Mouse (Mus musculus): ENCODE measurements around the gene Sugp1.
"Not testable (repeated sequence)": the region's sequence is repeated elsewhere in the genome, so short reads cannot be mapped to it uniquely, and the experiment has no call there.

Gene Sugp1

DNA sequence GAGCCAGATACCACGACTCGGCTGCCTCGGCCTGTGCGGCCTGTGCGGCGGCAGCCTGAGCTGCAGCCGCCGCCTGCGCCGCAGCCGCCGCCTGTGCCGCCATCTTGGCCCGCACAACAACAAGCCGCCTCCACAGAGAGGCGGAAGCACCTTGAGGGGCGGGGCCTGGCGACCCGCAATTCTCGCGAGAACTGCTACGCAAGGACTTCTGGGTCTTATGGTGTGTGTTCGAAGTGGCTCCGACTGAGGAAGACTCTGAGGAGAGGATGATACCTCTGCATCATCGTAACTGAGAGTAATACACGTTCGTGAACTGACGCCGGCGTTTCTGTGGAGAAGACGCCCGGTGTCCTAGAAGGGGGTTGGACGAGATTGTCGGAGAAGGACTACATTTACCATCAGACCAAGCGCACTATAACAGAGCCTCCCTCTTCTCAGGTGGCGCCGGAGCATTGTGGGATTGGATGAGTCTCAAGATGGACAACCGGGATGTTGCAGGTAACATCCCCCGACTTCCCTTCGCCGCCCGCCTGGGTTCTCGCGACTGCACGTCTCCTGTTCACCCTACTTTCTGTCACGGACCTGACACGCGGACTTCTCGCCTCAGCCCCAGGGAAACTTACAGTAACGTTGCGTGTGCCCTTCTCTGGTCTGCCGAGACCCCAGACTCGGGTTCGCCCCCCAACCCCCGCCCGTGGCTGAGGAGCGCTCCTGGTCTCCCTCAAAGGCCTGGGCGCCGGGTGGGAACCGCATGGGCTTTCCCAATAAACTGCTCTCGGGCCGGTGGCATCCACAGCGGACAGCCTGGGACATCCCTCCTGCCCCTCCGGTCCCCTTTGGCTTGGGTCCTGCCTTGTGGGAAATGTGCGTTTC lies at the start of gene Sugp1, which contains the start of gene Mau2:
TSS of gene Sugp1 (plus strand) at position 231 of the 873 bp plus-strand sequence.
TSS of gene Mau2 (minus strand) at position 152 of the 873 bp plus-strand sequence.
- peak; percentile 96 for DNase-seq

DNA sequence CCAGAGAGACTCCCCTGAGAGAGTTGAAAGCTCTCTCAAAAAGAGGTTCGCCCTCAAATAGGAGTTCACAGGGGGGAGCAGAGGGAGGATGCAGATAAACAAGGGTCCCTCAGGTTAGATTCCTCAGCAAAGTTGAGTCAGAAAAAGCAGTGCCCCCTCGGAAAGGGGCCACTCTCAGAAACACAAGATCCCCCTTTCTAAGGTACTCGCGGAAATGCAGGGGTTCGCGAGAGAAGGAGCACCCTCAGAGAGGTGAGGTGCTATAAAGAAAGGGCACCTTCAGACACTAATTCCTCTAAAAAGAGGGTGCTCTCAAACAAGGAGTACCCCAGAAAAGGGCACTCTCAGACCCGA lies 47.2 kb upstream of the Sugp1 start:
- peak; percentile 28 for DNase-seq

DNA sequence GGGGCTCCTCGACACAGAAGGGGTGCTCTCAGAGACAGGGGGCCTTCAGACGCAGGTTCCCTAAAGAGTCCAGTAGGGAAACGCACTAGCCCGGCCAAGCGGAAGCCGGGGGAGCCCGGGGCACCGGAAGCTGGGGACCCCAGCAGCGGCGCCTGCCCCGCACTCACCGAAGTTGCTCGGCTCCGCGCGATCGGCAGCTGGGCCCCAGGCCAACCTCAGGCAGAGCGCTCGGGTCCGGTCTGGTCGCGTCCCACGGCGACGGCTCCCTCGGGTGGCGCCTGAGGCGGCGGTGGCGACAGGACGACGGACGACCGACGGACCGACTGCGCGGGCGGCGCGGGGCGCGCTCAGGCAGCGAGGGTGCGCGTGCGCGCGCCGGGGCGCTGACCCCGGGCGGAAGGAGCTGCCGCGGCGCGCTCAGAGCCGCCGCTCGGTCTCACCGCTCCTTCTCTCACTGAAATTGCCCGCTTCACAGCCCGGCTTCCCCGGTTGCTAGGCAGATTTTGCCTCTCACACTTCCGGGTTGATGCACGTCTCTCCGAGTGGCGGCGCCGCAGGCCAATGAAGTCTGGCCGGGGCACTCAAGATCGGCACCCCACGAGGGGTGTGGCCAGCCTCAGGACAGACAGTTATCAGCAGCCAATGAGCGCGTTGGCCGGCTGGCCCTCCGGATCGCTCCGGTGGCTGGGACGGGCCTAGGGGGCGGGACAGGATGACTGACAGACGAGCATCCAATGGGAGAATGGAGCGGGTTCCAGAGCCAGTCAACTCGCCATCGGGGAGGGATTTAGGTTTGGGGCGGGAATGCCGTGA lies 46.6 kb upstream of the Sugp1 start, which contains the start of gene Gatad2a:
TSS of gene Gatad2a (minus strand) at position 609 of the 813 bp plus-strand sequence.
- DNase-seq, result peak; percentile 100

DNA sequence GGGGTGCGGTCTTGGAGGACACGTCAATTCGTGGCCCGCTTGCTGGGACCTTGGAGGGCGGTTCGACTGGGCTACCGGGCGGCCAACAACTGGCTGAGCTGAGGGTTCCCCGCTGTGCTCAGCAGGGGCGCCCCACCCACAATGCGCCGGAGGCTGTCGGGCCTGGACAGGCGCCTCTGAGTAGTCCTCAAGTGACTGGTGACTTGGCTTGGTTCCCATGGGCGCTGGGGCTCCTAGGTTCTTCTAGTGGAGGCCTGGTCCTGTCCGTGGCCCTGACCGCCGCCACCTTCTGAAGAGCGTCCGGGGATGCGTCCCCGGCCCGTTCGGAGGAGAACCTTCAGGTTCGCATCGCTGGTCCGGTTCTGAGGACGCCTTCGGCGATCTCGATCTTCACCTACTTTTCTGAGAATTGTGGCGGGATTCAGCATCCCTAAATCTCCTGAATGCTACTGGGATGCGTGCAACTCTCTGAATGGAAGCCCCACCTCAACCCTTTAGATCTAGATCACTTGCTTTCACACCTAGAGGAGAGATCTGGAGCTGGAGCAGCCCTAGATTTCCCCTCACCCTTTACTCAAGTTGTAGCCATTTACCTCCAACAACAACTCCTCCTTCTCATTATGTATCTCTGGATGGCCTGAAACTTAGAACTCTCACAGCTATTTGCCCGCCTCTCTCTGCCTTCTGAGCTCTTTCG lies 45.9 kb upstream of the Sugp1 start:
- DNase-seq, result no peak

DNA sequence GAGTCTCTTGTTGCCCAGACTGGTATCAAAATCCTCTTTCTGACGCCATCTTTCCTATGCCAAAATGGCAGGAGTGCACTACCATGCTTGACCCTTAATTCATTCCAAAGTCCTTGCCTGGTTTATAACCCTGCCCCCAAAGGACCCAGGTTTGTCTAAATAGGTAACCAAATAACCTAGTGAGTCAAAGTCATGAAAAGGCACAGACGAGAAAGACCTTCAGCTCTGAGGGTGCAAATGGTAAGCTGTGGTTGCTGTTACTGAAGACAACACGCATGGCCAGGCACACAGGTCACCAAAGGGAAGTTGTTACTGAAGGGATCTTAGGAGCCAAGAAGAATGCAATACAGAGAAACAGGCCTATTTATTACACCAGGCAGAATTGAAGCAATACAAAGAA lies 43.9 kb upstream of the Sugp1 start:
- no peak for DNase-seq

DNA sequence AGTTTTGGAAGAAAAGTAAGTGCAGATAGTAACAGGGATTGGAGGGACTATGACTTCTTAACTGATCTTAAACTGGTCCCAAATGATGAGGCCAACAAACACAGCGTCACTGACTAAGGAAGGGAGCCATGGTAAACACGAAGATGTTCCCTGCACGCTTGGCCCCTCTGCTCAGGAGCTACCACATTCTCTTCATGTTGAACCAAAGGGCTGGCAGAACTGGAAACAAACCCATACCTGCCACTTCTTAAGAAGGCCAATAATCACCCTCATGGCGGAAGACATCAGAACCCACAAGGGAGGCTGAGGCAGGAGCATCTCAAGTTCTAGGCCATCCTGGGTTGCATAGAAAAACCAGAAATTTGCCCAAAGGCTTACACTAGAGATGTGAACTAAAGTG lies 43.4 kb upstream of the Sugp1 start:
- DNase-seq, result no peak

DNA sequence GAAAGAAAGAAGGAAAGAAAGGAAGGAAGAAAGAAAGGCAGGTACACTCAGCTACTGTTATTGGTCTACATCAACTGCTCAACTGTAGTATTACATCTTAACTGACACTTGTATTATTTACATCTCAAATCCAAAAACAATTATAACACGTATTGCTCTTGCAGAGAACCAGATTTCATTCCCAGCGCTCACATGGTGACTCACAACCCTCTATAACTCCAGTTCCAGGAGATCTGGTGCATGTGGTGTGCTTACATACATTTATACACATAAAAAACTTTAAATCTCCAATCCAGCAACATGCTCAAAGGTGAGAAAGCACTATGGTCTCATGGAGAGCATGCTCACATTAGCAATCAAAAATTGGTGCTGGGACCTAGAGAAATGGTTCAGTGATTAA lies 42.4 kb upstream of the Sugp1 start:
- DNase-seq, result no peak

DNA sequence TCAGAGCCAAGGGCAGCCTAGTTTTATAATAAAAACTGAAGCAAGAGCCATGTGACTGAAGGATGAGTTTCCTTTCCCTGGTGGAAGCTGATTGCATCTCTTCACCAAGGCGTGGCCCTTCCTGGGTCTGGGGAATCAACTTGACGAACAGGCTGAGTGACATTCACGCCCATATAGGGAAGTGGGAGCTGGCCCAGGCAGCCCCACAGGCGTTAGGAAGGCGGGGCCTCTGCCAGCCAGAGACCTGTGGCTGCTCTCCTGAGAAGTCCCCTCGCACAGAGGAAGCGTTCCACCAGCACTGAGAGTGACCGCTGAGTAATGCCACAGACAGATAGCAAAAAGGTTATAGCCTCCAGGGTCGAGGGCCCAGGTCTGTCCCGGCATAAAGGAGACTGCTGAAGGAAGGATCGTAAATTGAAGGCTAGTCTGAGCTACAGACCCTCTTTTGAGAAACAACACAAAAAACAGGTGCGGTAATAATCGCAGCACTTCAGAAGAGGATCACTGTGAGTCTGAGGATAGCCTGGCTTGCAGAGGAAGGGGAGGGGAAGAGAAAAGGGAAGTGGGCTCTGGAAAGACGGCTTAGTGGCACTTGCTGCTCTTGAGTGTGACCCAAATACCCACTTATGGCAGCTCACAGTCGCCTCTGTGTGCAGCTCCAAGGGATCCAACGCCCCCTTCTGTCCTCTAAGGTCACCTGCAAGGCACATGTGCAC lies 41.3 kb upstream of the Sugp1 start:
- no peak for DNase-seq

DNA sequence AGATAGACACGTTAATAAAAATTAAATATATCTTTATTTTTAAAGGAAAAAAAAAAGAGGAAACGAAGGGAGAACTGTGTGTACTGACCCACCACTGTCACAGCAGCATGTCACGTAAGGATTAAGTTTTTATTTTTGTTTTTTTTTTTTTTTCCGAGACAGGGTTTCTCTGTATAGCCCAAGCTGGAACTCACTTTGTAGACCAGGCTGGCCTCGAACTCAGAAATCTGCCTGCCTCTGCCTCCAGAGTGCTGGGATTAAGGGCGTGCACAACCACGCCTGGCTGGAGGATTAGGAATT lies 40.8 kb upstream of the Sugp1 start:
- DNase-seq, result not testable (repeated sequence)

DNA sequence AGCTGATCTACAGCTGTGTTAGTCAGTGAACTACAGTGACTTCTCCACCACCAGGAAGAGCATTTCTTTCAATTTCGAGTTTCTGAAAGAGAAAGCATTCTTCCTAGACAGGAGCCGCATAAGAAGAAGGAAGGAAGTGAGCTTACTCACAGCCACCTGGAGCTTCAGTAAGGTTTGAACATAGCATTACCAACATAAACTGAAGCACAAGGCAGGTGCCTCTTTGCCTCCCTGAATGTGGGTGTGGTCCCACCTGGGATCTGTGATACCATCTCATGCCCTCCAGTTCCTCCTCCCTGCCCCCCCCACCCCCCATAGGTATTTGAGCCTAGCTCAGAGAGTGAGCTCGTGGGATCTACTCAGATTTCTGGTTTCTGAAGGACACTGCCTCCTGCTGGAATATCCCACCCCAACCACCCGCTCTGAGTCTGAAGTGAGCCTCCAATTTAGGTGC lies 39.4 kb upstream of the Sugp1 start:
- DNase-seq, result no peak

DNA sequence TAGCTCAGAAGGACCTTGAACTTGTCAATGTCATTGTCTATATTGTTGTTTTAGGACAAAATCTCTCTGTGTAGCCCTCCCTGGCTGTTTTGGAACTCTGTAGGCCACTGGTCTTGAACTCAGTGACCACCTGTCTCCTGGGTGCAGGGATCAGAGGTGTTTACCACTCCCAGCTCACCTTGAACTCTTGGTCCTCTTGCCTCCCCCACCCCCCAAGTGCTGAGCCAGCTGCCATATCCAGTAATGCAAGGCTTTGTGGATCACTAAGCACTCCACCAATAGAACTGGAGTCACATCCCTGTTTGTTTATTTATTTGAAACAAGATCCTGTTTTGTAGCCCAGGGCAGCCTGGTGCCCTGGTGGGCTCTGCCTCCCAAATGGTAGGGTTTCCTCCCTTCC lies 38.3 kb upstream of the Sugp1 start:
- DNase-seq, result no peak

DNA sequence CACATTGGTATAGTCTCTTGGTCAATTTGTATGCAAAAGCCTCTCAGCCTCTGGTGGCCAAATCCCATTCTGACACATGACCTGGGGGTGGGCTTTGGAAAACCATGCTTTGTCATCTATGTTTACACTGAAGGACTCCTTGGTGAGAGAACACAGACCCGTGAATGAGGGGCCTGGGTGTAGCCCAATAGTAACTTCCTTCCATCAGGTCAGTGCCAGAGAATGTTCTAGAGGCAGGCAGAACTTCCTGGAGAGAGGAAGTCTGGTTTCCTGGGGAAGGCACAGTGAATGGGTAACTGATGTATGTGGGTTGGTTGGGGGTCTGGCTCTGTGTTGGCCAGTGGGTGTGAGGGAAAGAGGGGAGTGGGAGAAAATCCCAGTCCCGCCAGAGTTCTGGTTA lies 37.4 kb upstream of the Sugp1 start:
- no peak for DNase-seq

DNA sequence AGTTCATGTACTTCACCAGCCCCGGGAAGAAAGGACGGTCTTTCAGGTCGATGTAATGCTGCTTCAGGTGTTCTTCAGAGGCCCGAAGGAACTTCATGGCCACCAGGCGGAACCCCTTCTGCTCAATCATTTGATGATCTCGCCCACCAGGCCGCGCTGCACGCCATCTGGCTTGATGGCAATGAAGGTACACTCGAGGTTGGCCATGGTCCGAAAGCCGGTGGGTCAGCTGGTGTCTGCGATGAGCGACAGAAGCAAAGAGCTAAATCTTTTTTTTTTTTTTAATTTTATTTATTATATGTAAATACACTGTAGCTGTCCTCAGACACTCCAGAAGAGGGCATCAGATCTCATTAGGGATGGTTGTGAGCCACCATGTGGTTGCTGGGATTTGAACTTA lies 31.8 kb upstream of the Sugp1 start:
- DNase-seq, result not testable (repeated sequence)

DNA sequence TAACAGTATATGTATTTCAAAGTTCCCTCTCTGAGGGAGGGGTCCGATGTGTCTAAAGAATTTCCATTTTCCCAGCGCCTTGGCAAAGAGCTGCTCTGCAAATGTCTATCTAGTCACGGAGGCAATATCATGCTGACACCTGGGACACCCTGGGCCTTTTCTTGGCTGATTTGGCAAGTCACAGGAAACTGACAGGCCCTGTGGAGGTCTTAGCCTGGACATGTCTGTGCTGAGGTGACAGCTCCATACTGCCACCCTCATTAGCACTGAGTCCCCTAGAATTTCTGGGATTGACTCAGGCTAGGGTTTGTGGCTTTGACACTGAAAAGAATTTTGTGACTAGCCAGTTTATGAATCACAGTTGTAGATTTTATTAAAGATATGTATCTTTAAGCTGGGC lies 30.3 kb upstream of the Sugp1 start:
- DNase-seq, result no peak

DNA sequence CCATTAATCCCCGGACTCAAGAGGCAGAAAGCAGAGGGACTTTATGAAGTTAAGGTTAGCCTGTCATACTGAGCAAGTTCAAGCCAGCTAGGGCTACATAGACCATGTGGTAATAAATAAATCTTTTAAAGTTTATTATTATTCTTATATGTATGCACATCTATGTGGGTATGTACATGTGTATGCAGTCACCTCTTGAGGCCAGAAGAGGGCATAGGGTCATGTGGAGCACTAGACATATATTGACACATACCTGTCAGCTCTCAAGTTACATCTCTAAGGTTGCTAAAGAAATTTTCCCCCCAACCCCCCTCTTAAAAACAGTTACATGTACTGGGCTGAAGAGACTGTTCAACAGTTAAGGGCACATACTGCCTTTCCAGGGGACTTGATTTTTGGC lies 29.9 kb upstream of the Sugp1 start:
- DNase-seq, result no peak

DNA sequence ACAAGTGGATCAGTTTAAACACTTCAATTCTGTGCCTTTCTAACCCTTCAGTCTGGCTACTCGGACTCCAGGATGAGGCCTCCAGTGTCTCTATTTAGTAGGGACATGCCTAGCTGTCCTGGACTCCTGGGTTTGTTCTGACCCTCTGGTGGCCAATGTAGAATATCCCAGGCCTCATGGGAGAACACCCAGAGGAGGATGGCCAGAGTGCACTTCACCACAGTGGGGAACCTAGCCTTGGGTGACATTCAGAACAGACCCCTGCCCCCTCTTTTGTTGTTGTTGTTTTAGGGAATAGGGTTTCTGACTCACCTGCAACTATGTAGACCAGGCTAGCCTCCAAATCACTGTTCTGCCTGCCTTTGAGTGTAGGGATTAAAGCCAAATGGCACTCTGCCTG lies 27.6 kb upstream of the Sugp1 start:
- no peak for DNase-seq

DNA sequence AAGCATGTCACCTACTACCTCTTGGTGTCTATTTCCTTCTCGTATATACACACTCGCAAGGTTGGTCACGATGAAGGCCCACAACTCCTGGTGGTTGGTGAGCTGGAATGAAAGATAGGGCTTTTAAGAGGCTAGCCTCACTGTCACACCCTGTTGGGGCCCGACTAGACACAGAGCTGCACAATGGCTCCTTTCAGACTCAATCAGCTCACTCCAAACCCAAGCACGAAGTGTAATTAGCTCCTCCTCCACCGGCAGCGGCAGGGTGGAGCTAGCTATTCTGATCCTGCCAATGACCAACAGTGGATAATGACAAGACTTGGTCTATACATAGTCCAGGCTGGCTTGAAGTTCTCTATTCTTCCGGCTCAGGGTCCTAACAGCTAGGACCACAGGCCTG lies 19.0 kb upstream of the Sugp1 start:
- DNase-seq, result no peak

DNA sequence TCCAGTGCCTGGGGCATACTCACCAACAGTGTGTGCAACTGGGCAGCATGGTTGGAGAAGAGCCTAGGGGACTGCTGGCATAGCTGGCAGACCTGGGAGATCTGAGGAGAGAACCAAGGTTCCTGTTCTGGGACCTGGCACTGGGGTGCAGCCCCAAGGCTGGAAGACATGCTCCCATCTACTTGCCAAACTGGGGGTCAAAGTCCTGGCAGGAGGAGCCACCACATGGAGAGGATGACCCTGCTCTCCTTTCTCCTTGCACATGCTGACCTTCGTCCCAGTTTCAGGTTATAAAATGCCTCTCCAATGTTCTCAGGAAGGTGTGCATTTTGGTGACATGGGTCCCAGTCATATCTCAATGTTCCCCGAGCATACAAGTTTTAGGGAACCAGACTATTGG lies 16.5 kb upstream of the Sugp1 start:
- no peak for DNase-seq

DNA sequence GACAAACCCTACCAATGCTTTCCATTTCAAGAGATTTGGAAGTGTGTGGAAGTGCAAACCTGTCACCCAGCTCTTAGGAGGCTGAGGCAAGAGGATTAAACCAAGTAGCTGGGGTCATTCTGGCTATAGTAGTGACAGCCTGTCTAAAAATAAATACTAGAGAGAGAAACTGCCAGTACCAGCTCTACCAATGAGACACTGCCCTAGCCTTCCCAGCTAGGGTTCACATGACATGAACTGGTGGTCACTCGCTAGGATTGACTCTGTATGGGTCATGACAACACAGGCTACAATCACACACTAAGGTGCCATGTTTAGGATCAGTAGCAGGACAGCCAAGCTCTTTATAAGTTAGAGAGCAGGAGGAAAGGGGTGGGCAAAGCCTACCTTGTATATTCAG lies 12.4 kb upstream of the Sugp1 start:
- no peak for DNase-seq

DNA sequence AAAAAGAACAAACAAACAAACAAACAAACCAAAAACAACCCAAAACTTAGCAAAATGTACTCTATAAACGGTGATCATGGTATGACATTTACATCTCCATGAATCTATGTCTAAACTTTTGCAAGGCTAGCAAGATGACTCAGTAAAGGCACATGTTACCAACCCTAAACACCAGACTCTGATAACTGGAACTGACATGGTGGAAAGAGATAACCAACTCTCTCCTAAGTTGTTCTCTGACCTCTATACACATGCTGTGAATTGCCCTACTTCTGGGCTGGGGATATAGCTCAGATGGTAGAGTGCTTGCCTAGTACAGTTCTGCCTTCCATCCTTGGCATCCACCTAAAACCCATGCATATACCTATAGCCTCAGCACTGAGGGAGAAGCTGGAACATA lies 4.6 kb upstream of the Sugp1 start:
- no peak for DNase-seq

DNA sequence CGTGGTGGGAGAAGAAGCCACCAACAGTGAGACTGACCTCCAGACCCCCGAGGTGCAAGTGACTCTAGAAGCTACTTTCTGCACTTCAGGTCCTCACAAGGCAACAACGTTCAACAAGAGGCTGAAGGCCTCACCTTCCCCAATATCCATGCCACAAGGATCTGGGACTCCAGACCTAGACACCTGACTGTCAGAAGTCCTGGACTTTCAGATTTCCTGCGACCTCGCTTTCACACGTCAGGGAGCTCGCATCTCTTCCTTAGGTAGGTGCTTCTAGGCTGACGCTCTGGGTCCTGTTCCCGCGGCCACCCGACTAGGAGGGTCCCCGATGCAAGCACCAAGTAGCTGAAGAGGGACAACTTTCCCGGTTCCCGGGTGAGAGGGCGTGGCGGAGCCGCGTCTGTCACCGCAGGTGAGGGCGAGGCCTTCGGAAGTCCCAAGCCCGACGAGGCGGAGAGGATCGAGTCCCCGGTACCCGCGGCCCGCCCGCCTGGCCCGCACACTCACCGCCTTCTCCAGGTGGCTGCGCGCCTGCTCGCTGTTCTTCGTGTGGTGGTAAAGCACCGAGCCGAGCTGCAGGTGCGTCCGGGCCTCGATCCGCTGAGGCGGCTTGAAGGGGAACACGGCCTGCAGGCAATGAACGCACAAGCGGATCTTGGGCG lies 597 bp upstream of the Sugp1 start:
- no peak for DNase-seq

DNA sequence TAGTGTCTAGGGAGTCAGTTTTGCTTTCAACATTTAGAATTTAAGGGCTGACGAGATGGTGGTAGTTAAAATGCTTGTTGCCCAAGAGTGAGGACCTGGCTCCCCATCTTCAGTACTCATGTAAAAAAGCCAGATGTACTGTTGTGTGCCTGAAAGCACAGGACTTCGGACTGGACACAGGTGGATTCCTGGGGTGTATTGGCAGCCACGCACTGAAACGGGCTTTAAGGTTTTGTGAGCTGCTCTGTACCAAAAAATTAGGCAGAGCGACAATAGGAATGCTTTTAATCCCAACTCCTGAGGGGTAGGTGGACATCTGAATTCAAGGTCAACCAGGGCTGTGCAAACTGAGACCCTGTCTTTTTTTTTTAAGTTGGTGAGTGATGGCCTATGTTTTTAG lies 1.4 kb downstream of the Sugp1 start:
- DNase-seq, result peak; percentile 31

Measured in cerebellum, adult 11-12 months (tissue).